Mouse (Mus musculus) thymus, postnatal 0 days (tissue): ENCODE measurements around the gene Celsr2. TPM values are rescaled to one million over a fixed set of nuclear protein-coding genes. Genes with fewer than 3 reads are reported as not detected.

Experiments used
- DNase-seq: peaks from one replicate; pipeline ENCODE4 v3.0.0-alpha.2; 2015; ENCODE audit warnings: low spot score
- polyA plus RNA-seq: library from polyadenylated mRNA; unstranded; fragments of >200 nt; fragmentation: Nextera tagmentation; extraction: Ambion mirVana; gene quantifications from 2 replicates; pipeline ENCODE4 v1.2.1, GENCODE M21; 2015

The Celsr2 gene
- 2.2 and 3.4 TPM in 2 replicates for polyA plus RNA-seq

DNA sequence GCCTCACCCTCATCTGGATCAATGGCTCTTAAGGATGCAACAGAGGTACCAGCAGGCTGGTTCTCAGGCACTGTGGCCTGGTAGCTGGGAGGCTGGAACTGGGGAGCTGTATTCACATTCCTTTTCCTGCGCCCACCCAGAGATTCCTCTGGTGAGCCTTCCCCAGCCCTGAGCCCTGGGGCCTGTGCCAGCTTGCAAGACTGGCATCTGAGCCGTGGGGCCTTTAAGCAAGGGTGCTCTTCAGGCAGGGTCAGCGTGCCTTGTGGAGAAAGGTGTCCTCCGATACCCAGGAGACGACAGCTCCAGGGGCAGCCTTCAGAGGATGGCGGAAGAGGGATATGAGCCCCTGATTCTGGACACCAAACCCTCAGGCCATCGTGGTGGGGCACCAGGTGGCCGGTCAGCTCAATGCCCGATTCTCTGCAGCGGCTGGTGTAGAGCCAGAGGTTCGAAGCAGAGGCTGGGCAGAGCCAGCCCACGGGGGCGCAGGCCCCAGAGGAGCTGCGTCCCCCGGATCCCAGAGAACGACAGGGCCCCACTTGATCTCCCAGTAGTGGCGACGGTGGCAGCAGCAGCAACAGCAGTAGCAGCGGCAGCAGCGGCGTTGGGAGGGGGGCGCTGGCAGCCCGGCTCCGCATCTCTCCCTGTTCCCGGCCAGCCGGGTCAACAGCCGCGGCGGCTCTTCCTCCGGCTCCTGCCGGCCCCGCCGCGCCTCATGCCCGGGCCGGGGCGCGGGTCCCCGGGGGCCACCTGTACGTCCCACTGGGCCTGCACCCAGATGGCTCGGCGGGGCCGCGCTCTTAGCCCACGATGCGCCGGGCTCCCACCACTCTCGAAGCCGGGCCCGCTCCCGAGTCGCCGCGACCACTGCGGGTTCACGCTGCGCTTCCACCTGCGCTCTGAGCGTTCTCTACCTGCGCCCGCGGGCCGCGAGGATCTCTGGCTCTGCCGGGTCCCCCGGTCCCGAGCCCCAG lies at the start of gene Celsr2:
Celsr2 (minus strand) TSS at position 696 of the 974 bp plus-strand sequence.
- peak; percentile 46 for DNase-seq

DNA sequence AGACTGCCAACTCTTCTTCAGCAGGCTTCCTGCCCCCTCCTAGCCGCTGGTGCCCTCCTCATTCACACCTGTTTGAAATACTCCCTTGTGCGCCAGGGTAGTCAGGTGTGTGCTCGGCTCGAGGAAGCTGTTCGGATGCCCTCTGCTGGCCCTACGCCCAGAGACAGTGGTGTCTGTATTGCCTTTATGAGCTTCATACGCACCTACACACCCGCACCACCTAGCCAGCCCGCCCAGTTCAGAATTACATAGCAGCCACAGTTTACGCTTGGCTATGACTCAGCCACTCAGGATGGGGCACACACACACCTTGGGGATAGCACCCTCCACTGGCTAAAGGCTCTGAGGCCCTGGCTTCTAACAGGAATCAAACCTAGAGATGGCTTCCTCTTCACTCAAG lies 43.5 kb upstream of the Celsr2 start:
- peak; percentile 56 for DNase-seq

DNA sequence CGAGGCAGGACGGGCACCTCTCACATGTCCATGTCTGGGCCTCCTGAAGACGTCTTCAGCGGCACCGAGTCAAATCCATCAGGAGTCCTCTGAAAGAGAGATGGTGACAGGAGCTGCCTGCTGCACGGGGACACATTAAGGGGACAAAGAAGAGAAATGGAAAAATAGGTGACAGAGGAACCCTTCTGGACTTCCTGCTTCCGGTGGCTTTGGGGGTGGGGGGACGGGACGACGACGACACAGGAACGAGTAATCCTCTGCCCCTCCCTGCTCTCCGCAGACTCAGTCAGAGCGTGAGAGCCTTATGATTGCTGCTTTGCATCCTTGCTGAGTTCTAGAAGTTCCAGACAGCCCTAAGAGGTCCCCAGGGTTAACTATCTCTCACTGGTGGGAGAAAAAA lies 43.0 kb upstream of the Celsr2 start:
- peak; percentile 38 for DNase-seq

DNA sequence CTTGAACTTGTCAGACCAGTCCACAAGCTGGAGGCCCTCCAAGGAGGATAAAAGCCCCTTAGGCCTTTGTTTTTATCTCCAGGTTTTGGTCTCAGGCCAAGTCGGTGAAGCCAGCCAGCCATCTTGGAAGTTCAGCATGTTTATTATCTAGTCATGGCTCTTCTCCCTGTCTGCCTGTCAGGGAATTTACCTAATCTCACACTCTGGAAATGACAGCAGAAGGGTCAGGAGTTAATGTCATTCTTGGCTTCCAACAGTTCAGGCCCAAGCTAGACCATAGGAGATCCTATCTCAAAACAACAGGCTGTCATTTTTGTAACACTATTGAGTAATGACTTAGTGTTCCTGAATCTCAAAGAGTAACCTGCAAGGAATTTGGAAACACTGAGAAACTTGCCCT lies 38.8 kb upstream of the Celsr2 start:
- DNase-seq = no peak

DNA sequence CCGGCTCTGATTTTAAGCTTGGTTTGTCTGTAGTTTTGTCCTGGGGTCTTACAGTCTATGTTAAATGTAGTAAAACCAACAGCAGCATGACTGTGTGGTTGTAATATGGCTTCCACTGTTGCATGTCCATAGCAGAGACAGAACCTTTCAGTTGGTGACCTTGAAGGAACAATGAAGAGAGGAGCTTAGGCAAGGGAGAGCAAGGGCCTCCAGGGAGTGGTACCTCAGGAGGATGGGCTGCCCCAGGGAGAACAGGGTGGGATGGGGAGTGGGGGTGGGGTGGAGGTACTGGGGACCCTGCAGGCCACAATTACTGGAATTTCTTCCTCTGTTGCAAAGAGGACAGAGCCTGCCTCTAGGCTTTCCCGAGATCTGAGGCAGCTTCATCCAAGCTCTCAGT lies 36.6 kb upstream of the Celsr2 start:
- no peak for DNase-seq

DNA sequence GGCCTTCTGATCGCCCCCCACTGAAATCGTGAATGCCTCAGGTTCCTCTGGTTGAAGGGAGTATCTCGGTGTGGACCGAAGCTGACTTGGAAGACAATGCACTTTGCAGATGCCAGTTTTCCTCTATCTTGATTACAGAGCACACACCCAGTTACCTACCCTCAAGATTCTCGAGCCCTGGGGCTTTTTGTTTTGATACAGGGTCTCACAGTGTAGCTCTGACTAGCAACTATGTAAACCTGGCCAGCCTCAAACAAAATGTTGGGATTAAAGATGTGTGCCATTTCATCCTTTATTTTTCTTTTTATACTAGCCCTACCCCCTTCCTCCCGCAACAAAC lies 30.0 kb upstream of the Celsr2 start:
- DNase-seq = no peak

DNA sequence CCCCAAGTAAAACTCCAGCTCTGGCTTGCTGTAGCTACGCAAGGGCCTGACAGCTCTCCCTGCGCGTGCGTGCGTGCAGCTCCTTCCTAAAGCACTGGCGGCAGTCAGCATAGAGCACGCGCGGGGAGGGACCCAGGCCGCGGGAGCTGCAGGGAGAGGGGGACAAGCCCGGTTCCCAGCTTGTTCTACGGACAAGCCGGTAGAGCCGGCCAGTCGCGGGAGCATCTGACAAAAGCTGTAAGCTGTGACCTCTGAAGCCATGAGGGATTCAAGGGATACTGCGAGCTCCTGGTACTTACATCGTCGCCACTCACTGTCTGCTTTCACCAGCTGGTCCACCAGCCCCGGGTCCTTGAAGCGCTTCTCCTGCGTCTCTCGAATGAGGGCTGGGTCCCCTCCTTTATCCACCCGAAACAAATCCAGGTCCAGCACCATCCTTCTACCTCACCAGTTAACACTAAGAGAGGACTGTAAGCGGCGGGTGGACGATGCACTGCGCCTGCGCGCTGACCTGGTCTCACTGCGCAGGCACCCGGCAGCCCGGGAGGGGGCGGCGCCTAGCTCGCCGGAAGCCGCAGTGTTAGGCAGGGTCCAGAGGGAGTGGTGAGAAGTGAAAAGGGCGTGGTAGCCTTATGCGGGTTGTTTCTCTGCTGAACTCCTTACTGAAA lies 29.5 kb upstream of the Celsr2 start, which contains the start of gene Sars:
Sars (minus strand) TSS at position 512 of the 668 bp plus-strand sequence.
- DNase-seq = peak; percentile 86

DNA sequence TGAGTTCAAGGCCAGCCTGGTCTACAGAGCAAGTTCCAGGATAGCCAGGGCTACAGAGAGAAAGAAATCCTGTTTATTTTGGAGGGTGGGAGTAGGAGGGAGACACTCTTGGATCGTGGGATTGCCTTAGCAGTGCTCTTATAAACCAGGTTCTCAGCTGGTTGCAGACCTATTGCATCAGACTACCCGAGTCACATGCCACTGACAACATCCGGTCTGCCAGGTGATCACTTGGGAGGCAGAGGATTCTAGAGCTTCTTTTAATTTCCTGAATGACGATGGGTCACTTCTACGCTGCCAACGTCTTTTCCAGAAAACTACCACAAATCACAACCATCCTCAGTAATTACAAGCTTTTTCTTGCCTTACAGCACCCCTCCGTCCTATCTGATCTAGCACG lies 28.7 kb upstream of the Celsr2 start:
- peak; percentile 47 for DNase-seq

DNA sequence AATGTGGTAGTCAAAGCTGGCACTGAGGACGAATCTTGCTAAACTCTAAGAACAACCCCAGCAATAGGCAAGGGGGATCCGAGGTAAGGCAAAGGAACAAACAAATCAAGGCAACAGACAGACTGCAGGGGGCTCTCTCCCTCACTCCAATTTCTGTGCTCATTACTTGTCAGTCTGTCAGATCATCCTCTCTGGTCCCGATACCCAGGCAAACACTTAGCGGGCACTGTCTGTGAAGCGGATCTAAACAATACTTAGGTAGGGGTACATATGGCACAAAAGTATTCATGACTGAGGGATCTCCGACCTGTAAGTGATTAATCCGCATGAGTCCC lies 21.0 kb upstream of the Celsr2 start:
- no peak for DNase-seq

DNA sequence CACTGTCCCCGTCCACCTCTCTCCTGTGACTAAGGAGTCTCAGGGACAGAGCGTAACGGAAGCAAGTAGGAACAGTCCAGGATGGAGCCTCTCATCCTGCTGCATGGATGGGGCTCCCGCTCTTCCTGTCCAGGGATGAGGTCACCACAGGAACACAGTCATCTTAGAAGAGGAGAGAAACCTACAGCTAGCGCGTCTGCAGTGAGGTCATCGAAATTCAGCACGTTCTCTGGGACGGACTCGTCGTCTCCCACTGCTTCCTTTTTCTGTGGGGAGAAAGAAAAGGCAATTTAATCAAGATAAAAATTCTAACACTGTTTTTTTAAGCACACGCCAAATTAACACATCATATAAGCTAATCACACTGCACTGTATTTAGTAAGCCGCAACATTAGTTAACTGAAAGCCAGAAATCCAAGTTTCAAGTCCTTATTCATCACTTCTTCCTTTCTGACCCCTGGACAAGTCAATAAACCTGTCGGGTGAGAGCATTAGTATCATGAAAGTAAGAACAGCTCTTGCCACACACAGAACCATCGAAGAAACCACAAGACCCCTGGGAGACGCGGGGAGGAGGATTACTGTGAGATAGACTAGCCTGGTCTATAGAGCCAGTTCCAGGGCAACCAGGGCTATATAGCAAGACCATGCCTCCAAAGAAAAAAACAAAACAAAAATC lies 20.5 kb upstream of the Celsr2 start:
- no peak for DNase-seq

DNA sequence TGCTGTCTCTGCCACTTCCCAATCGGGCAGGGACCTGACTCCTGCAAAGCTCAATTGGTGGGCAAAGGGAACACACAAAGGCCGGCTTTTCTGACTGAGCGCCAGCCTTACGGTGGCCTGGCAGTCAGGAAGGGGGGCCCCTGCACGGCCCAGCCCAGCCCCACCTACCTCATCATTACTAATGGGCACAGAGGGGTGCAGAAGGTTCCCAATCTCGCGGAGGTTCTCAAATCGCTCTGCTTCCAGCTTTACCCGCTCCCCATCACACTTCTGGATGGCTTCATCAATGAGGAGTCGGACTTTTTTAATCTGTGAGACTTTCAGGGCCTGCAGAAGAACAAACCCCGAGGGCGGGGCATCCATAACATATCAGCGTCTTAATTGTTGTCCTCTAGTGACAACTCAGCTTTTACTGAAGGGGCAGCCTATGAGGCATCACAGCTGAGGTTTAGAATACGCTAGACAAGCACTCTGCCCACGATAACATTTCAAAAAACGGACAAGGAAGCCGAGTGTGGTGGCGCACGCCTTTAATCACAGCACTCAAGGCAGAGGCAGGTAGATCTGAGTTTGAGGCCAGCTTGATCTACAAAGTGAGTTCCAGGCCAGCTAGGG lies 18.6 kb upstream of the Celsr2 start:
- no peak for DNase-seq

DNA sequence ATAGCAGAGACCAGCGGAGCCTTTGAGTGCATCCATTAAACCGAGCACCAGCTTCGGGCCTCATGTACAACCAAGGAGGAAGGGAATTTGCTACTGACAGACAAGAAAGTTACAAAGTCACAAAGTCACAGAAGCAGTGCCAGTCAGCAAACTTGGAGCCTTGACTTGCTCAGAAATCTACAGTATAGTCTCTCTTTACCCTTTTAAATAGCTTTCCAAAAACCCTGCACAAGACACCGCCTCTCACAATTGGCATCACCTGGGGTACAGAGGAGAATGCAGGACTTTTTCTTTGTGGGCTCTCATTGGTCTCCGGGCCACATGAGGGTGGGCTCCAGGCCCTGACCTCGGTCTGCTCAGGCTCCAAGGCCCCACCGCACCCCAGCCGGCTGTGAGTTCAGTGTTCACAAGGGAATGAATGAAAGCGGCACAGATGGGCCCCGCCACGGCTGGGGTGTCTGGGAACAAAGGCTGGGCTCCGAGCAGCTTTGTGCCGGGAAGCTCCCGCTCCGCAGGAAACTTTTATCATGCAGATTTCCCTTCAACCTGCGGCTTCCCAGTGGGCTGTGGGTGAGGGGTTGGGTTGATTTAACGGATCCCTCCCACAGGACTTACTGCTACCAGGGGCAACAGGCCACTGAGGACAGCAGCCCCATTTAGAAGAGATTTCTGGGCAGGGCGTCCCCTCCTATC lies 18.0 kb upstream of the Celsr2 start:
- DNase-seq = no peak

DNA sequence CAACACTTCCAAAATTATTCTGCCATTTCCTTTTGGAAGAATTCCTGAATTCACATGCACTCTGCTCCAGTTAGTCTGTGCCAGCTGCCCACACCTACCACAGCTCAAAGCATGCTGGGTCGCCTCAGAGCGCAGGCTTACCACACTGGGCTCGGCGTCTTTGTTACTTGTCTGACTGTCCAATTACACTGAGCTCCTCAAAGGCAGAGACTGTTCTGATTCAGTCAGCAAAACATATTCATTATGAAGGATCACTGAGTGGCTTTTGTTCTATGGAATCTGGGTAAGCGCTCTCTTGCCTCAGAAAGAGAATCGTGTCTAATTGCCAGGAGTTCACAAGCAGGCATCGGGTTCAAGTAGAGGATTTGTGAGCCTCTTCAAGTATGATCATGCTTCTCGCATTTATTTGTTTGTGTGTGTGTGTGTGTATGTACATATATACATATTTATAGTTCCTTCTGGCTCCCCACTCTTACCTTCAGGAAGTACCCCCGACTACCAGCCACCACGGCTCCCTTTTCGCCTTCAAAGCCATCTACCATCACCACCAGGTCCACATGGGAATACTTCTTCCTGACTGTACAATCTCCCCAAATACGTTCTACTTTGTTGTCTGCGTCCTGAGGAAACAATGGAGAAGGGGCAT lies 17.3 kb upstream of the Celsr2 start:
- no peak for DNase-seq

DNA sequence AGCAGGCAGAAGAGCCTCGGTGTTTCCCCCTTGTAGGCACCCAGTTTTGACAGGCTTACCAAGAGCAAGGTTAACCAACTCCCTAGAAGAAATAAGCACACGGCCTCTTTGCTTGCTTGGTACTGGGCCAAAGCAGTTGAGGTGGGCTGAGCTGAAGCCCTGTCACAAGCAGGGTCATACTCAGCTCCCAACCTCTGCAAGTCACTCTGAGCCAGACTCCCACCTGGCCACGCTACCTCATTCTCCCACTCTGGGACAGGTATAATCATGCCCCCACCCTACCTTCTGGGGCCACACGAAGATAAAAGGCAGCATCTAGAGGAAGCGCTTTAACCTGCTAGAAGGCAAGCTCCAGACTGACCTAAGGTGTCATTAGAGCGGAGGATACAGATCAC lies 10.3 kb upstream of the Celsr2 start:
- no peak for DNase-seq

DNA sequence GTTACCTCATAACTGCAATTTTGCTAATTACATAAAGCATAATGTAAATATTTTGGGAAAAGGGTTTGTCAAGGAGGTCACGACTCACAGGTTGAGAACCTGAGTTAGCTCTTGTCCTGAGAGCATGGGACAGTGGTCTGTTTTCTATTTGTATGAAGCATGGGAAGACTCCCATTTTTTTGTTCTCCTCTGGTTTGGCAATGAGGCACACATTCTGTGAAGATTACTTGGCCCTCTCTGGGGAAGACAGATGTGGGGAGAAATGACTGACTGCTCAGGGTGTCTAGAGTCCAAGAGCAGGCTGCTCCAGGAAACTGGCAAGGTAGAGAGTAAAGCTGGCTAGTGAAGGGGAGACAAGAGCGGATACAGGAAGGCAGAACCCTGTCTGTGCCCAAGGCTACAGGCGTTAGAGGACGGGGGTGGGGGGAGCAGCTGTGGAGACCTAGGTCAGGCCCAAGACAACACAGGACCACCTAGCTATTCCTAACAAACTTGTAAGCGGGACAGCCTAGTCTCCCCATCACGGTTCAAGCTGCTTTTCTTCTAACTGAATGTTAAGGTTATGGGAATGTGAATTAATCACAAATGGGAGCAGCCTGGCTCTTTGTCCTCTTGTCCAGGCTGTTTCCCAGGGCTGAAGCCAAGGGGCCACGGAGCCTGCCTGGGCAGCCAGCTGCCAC lies 9.7 kb upstream of the Celsr2 start:
- no peak for DNase-seq

DNA sequence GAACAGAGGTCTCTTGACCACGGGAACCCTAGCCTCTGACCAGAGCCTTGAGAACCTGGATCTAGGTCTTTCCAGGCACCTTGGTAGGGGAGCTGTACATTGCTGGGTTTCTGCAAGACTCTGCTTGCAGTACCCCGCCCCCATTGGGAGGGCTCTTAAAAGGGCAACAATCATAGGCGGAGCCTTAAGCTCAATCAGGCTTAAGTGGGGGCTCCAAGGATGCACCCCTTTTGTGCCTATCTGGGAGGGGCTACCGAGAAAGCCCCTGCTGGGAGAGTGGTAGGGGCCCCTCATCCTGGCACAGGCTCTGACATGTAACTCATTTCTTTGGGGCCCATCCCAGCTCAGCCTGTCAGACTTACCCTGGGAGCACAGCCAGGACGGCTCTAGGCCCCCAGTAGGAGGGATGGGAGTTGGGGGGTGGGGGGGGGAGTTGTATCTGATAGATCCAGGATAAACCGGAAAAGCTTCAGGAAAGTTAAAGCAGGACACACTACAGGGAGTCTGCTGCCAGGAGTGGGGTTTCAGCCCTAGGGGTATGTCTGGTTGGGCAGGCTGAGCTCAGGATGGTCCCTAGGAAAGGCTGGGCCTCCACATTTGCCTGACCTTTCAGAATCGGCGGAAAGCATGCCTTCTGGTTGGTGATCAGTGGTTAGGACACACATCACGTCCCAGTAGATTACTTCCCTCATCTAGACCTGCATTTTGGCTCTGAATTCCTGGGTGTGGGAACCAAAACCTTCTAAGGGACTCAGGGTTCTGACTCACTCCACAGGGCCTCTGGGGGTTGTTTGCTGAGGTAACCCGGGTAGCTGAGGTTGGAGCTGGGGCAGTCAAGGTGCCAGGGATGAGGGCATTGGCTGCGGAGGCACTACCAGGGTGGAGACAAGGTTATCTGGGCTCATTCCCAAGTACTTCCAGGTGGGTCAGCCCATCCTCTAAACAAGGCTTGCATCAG lies 8.8 kb upstream of the Celsr2 start:
- peak; percentile 62 for DNase-seq

DNA sequence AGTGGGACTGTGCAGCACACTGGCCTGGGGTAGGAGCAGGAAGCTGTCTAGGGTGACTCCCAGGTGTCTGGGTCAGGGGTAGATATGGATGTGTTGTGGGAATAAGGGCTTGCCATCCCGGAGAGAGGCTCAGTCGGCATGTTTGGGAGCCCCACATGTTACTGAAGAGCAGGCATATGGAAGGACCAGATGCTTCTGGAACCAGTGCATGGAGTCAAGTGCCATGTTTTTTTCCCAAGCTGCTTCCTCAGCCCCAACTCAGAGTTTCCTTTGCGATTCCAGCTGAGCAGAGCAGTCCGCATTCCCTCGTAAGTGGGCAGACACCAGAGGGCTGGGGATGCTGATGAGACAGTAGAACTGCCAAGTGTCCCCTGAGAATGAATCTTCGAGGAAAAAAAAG lies 7.7 kb upstream of the Celsr2 start:
- no peak for DNase-seq

DNA sequence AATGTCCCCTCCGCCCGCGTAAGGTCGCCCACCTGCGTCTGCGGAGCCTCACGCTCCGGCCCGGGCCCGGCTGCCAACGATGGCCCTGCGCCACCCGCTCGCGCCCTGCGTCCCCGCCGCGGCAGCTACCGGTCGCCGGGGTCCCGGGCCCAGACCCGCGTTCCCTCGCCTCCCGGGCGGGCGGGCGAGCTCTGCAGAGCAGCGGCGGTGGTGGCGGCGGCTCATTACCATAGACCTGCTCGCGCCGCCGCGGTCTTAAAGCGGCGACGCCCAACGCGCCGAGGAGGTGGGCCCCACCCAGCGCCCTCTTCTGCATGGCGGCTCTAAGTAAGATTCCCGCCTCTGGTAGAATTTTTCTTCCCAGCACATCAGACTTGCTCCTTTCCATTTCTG lies 475 bp upstream of the Celsr2 start:
- peak; percentile 86 for DNase-seq
